Mouse (Mus musculus) embryonic facial prominence, embryonic 11.5 days (tissue): Measurements from ENCODE around the gene Rsrc1. TPM values are rescaled to one million over a fixed set of nuclear protein-coding genes. Genes with fewer than 3 reads are reported as not detected.

Experiments used
- ATAC-seq: fragments of 200-750 bp; cut with Nextera tagmentation; replicated peaks from 2 replicates; pipeline ENCODE4 v1.8.0; 2017; ENCODE audit warnings: low read depth; ENCODE audit not compliant: insufficient number of reproducible peaks, low FRiP score, low TSS enrichment
- DNase-seq: peaks from one replicate; pipeline ENCODE4 v3.0.0-alpha.2; 2015; ENCODE audit warnings: low spot score
- H3K27ac ChIP-seq: fragments of 300-500 bp; sonication (generic); replicated peaks from 2 replicates; pipeline ENCODE4 v1.5.1; 2014; ENCODE audit warnings: mild to moderate bottlenecking, low read depth, low read length, control low read depth
- H3K27me3 ChIP-seq: fragments of 300-500 bp; sonication (generic); 2 replicates; pipeline ENCODE4 v1.6.1; 2014; ENCODE audit warnings: mild to moderate bottlenecking, low read length, moderate library complexity, mixed read lengths; ENCODE audit not compliant: control insufficient read depth, insufficient read depth
- H3K36me3 ChIP-seq: fragments of 300-500 bp; sonication (generic); replicated peaks from 2 replicates; pipeline ENCODE4 v1.6.1; 2014; ENCODE audit warnings: low read depth, mild to moderate bottlenecking, low read length, moderate library complexity, mixed read lengths; ENCODE audit not compliant: control insufficient read depth, insufficient read depth
- H3K4me1 ChIP-seq: fragments of 300-500 bp; sonication (generic); 2 replicates; pipeline ENCODE4 v1.6.1; 2014; ENCODE audit warnings: low read length, mixed read lengths; ENCODE audit not compliant: control insufficient read depth, insufficient read depth
- H3K4me2 ChIP-seq: fragments of 300-500 bp; sonication (generic); 2 replicates; pipeline ENCODE4 v1.6.1; 2014; ENCODE audit warnings: low read depth, mild to moderate bottlenecking, control low read depth, low read length, moderate library complexity
- H3K4me3 ChIP-seq: fragments of 300-500 bp; sonication (generic); 2 replicates; pipeline ENCODE4 v1.5.1; 2014; ENCODE audit warnings: low read depth, low read length, control low read depth
- H3K9ac ChIP-seq: fragments of 300-500 bp; sonication (generic); replicated peaks from 2 replicates; pipeline ENCODE4 v1.6.1; 2014; ENCODE audit warnings: mild to moderate bottlenecking, control low read depth, low read length
- H3K9me3 ChIP-seq: fragments of 300-500 bp; sonication (generic); replicated peaks from 2 replicates; pipeline ENCODE4 v1.6.1; 2016; ENCODE audit warnings: mild to moderate bottlenecking, low read length, inconsistent platforms, mixed read lengths; ENCODE audit not compliant: control insufficient read depth
- WGBS: fragments of 180-500 bp; shearing (Covaris S2); extraction: QIAGEN DNeasy Blood & Tissue Kit; methylation state at CpG from one replicate; pipeline ENCODE4 v1.1.7; 2014; 5-methylcytosine and 5-hydroxymethylcytosine counted together
- polyA plus RNA-seq: library from polyadenylated mRNA; unstranded; fragments of >200 nt; fragmentation: Nextera tagmentation; extraction: Ambion mirVana; gene quantifications from 2 replicates; pipeline ENCODE4 v1.2.1, GENCODE M21; 2014

The Rsrc1 gene
- polyA plus RNA-seq, 1 experiment from 2014 or later = 54.8 TPM

DNA sequence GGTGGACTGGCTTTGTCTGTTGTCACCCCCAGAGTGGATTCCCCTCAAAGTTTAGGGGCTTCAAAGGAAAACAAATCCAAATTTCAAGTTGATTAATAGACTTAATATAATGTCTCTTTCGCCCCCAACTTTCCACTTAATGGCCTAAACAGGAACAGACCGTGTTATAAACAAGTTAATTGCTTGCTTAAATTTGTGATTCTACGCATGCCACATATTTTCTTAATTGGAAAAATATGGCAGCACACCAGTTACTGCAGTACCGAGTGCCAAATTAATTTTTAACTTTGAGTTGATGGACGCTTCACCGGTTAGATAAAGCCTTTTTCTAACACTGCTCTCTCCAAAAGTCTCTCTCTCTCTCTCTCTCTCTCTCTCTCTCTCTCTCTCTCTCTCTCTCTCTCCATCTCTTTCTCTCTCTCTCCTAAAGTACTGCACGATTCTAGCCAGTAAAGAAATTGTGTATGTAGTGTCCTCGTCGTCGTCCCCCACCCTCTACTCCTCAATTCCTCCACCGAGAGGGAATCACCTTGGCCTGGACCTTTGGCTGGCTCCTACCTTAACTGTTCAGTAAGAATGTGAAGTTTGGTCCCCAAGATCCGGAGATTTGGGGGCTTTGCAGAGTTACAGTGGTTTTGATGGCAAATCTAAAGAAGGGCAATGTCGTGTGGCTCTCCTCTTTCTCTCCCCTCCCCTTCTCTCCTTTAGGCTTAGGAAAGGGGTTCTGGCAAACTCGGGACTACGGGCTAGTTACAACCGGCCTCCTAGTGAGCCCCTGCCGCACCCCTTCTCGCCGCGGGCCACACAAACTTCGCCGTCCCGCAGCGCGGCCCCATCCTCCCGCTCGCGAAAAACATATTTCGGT is 847 bp upstream of the Rsrc1 start:
- Histone ChIP-seq H3K36me3 (no peaks in the 10 kb centered on the region), H3K27me3 (peaks cover 7% of the 10 kb centered on the region), H3K4me1 (no peaks in the 10 kb centered on the region; the same call in 1 of the 2 replicates), H3K4me2 (peak overlapping the region; percentile 68), H3K4me3 (peak overlapping the region; percentile 56), H3K9me3 (no peaks in the 10 kb centered on the region), H3K9ac (peak overlapping the region; percentile 54), H3K27ac (peak overlapping the region; percentile 72)
- WGBS = under 1% methylated on average over 29 of the region's 29 CpGs
- DNase-seq = no peak
- ATAC-seq = no peak

DNA sequence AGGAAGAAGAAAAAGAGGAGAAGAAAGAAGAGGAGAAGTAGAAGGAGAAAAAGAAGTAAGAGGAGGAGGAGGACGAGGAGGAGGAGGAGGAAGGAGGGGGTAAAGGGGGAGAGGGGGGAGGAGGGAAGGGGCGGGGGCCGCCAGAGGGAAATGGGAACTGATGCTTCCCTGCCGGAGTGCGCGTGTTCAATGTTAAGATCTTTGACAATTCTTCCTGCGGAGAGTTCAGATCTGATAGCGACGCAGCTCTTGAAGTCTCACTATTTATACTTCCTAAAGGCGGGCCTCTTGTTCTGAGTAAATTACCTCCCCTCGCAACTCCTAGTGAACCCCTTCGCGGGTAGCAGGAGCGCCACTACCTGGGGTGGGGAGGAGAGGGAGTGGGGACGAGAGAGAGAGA is 516 bp downstream of the Rsrc1 start, which contains the start of gene Shox2:
Gene Shox2, minus strand, starts transcription at position 66 of the 400 bp plus-strand sequence.
- Histone ChIP-seq H3K9ac (peak within 1 kb of the TSS; percentile 54), H3K27me3 (peaks cover 7% of the 10 kb centered on the region), H3K27ac (peak within 1 kb of the TSS; percentile 72), H3K4me1 (no peaks in the 10 kb centered on the region; the same call in 1 of the 2 replicates), H3K4me3 (peak within 1 kb of the TSS; percentile 56), H3K36me3 (no peaks in the 10 kb centered on the region), H3K4me2 (peak within 1 kb of the TSS; percentile 68), H3K9me3 (no peaks in the 10 kb centered on the region)
- ATAC-seq = no peak
- DNase-seq = no peak
- under 1% methylated on average over 13 of the region's 15 CpGs for WGBS

- WGBS = under 1% methylated on average over 29 of the region's 29 CpGs
- Histone ChIP-seq H3K27ac (no peak overlapping the region), H3K4me2 (peak overlapping the region; percentile 68), H3K4me3 (peak overlapping the region; percentile 56), H3K36me3 (no peaks in the 10 kb centered on the region), H3K4me1 (no peaks in the 10 kb centered on the region; the same call in 1 of the 2 replicates), H3K9me3 (no peaks in the 10 kb centered on the region), H3K27me3 (peaks cover 7% of the 10 kb centered on the region), H3K9ac (peak overlapping the region; percentile 37; the same call in 1 of the 2 replicates)
- no peak for ATAC-seq
- no peak for DNase-seq
Observed at GRCm38 (mm10) chr3:66982181-66982911, 1.2 kb downstream of the Rsrc1 start.

DNA sequence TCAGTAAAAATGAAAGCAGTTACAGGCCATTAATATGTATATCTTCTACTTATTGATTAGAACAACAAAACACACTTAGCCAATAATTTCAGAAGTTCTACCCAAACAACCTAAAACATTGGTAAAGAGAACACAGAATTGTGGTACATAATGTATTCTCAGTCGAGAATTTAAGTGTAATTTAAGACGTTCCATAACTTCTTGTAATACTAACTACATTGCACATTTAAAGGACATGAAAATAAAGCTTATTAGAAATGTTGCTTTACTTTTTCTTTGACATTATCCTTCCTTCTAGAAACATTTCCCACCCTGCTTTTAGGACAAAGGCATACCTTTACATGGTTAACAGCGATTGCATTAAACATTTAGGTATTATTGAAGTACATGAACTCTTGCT is 2.3 kb downstream of the Rsrc1 start:
- WGBS = 13% methylated on average over 3 of the region's 3 CpGs
- H3K4me2 ChIP-seq = no peak overlapping the region
- H3K4me3 ChIP-seq = no peak overlapping the region
- H3K9ac ChIP-seq = no peak overlapping the region
- H3K9me3 ChIP-seq = no peaks in the 10 kb centered on the region
- no peak for ATAC-seq
- no peak overlapping the region for H3K27ac ChIP-seq
- no peaks in the 10 kb centered on the region; the same call in 1 of the 2 replicates for H3K4me1 ChIP-seq
- no peak for DNase-seq
- no peaks in the 10 kb centered on the region for H3K36me3 ChIP-seq
- peaks cover 4% of the 10 kb centered on the region for H3K27me3 ChIP-seq

- DNase-seq = peak; percentile 92
- H3K4me1 ChIP-seq = no peaks in the 10 kb centered on the region; the same call in 1 of the 2 replicates
- ATAC-seq = peak; percentile 95
- under 1% methylated on average over 60 of the region's 60 CpGs for WGBS
- peak overlapping the region; percentile 75 for H3K9ac ChIP-seq
- H3K27ac ChIP-seq = no peak overlapping the region
- H3K9me3 ChIP-seq = no peaks in the 10 kb centered on the region
- no peaks in the 10 kb centered on the region for H3K36me3 ChIP-seq
- H3K4me3 ChIP-seq = peak overlapping the region; percentile 74
- peak overlapping the region; percentile 70 for H3K4me2 ChIP-seq
- H3K27me3 ChIP-seq = peaks cover 4% of the 10 kb centered on the region; the same call in 1 of the 2 replicates
Observed at GRCm38 (mm10) chr3:66985539-66986286, 4.5 kb downstream of the Rsrc1 start.

GRCm38 (mm10) chr3:66986287-66986560 is 5.0 kb downstream of the Rsrc1 start:
- H3K9ac ChIP-seq = peak overlapping the region; percentile 75
- H3K4me2 ChIP-seq = peak overlapping the region; percentile 70
- H3K36me3 ChIP-seq = no peaks in the 10 kb centered on the region
- 0% methylated on average over 1 of the region's 1 CpGs for WGBS
- no peaks in the 10 kb centered on the region; the same call in 1 of the 2 replicates for H3K4me1 ChIP-seq
- ATAC-seq (no peak), DNase-seq (no peak)
- peak overlapping the region; percentile 74 for H3K4me3 ChIP-seq
- H3K9me3 ChIP-seq = no peaks in the 10 kb centered on the region
- peaks cover 4% of the 10 kb centered on the region; the same call in 1 of the 2 replicates for H3K27me3 ChIP-seq
- no peak overlapping the region for H3K27ac ChIP-seq

DNA sequence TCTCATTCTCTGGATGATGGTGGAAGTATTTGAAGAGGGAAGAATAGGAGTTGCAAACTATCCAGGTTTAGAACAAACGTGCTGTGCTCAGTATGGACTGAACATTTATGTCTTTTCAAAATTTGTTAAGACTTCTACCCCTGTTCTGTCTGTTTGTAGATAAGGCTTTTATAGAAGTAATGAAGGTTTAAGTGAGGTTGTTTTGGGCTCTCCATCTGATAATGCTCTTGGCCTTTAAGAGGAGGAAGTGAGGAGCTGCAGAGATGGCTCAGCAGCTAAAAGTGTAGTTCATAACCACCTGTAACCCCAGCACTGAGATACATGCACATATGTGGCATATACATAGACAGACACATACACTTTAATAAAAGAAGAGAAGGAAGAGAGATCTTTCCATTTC is 15.6 kb downstream of the Rsrc1 start:
- DNase-seq = no peak
- 100% methylated on average over 1 of the region's 1 CpGs for WGBS
- no peaks in the 10 kb centered on the region for H3K27me3 ChIP-seq
- H3K4me1 ChIP-seq = no peaks in the 10 kb centered on the region
- H3K27ac ChIP-seq = no peak overlapping the region
- H3K4me2 ChIP-seq = no peak overlapping the region
- ATAC-seq = no peak
- no peaks in the 10 kb centered on the region for H3K36me3 ChIP-seq
- H3K4me3 ChIP-seq = no peak overlapping the region
- no peaks in the 10 kb centered on the region for H3K9me3 ChIP-seq
- no peak overlapping the region for H3K9ac ChIP-seq
